Mouse (Mus musculus) cerebellum, adult 2 months (tissue): ENCODE data around the gene Lrriq4.

Experiments used
- CTCF ChIP-seq: fragments of 200-500 bp; IDR thresholded peaks from 2 replicates; pipeline ENCODE4 v1.5.1; 2011; ENCODE audit warnings: low read depth, mild to moderate bottlenecking, control low read depth, low read length, moderate library complexity, borderline replicate concordance; ENCODE audit not compliant: insufficient read depth
- POLR2A ChIP-seq: fragments of 200-500 bp; IDR thresholded peaks from 2 replicates; pipeline ENCODE4 v1.6.1; 2011; ENCODE audit warnings: low read length, control low read depth, borderline replicate concordance; ENCODE audit not compliant: insufficient read depth

- TF ChIP-seq POLR2A (no peak), CTCF (no peak)
Measured at GRCm38 (mm10) chr3:30635629-30636028, 8.7 kb upstream of the Lrriq4 start.
